Mouse (Mus musculus) common myeloid progenitor, adult 5-6 weeks (primary cell): Measurements from ENCODE around the gene Ttc30b. TPM values are rescaled to one million over a fixed set of nuclear protein-coding genes. Genes with fewer than 3 reads are reported as not detected.
"Not testable (repeated sequence)": the region's sequence is repeated elsewhere in the genome, so short reads cannot be mapped to it uniquely, and the experiment has no call there.

Experiments used
- ATAC-seq: replicated peaks from 2 replicates; pipeline ENCODE4 v1.8.0; 2016; ENCODE audit warnings: low read depth, mild to moderate bottlenecking, moderate TSS enrichment, inconsistent platforms; ENCODE audit not compliant: poor library complexity, severe bottlenecking
- total RNA-seq: library from RNA; stranded (forward); fragments of 200-1000, 187-1606 nt; gene quantifications from 2 replicates; pipeline ENCODE4 v1.2.3, GENCODE M21; 2017

Gene Ttc30b
- total RNA-seq, 1 experiment from 2014 or later: 3.2 TPM

- ATAC-seq: no peak
Observed at GRCm38 (mm10) chr2:75955709-75956108, 17.3 kb upstream of the Ttc30b start.

GRCm38 (mm10) chr2:75953320-75953719 lies 14.9 kb upstream of the Ttc30b start:
- no peak for ATAC-seq

- ATAC-seq: no peak
Observed at GRCm38 (mm10) chr2:75950685-75951084, 12.3 kb upstream of the Ttc30b start.

GRCm38 (mm10) chr2:75937520-75938116 lies 767 bp downstream of the Ttc30b start:
- peak; percentile 6; the same call in 1 of the 2 replicates for ATAC-seq

- ATAC-seq: not testable (repeated sequence)
Observed at GRCm38 (mm10) chr2:75936685-75937084, 1.7 kb downstream of the Ttc30b start.

GRCm38 (mm10) chr2:75933541-75933940 lies 4.8 kb downstream of the Ttc30b start:
- no peak for ATAC-seq

- ATAC-seq: no peak
Observed at GRCm38 (mm10) chr2:75930941-75931340, 7.4 kb downstream of the Ttc30b start.

GRCm38 (mm10) chr2:75929786-75930444 lies 8.5 kb downstream of the Ttc30b start:
- no peak for ATAC-seq

- no peak for ATAC-seq
Observed at GRCm38 (mm10) chr2:75929141-75929540, 9.2 kb downstream of the Ttc30b start.

GRCm38 (mm10) chr2:75928011-75928410 lies 10.4 kb downstream of the Ttc30b start:
- no peak for ATAC-seq

GRCm38 (mm10) chr2:75926061-75926460 lies 12.3 kb downstream of the Ttc30b start:
- ATAC-seq: no peak

- ATAC-seq: no peak
Observed at GRCm38 (mm10) chr2:75923807-75924340, 14.5 kb downstream of the Ttc30b start.

GRCm38 (mm10) chr2:75915040-75915439 lies 23.3 kb downstream of the Ttc30b start:
- no peak for ATAC-seq

GRCm38 (mm10) chr2:75907142-75907541 lies 31.2 kb downstream of the Ttc30b start:
- no peak for ATAC-seq

- peak; percentile 18; the same call in 1 of the 2 replicates for ATAC-seq
Observed at GRCm38 (mm10) chr2:75901869-75902268, 36.5 kb downstream of the Ttc30b start.

- ATAC-seq: no peak
Observed at GRCm38 (mm10) chr2:75900281-75900680, 38.1 kb downstream of the Ttc30b start.

- no peak for ATAC-seq
Observed at GRCm38 (mm10) chr2:75895711-75896110, 42.7 kb downstream of the Ttc30b start.

- ATAC-seq: no peak
Observed at GRCm38 (mm10) chr2:75891981-75892380, 46.4 kb downstream of the Ttc30b start.
